Mouse (Mus musculus): ENCODE measurements at regions not wholly inside any gene's neighbourhood (a gene's known extent, or its start where the extent isn't known, plus 50 kb on each side); places are given as distances from the start of the nearest gene placed in this dataset.

GRCm38 (mm10) chr11:44272268-44272667 is 127.6 kb upstream of the Il12b start:
- DNase-seq (ENCODE audit: low spot score) (no peak), ATAC-seq (no peak)
- H3K4me2 ChIP-seq (ENCODE audit: low read depth, low read length) = no peak overlapping the region
- no peak overlapping the region for H3K9ac ChIP-seq (replicated peaks; ENCODE audit: low read length)
- H3K9me3 ChIP-seq (ENCODE audit: low read length) = no peaks in the 10 kb centered on the region
- H3K27ac ChIP-seq = no peak overlapping the region
- no peak overlapping the region for H3K4me3 ChIP-seq (ENCODE audit: low read length)
- H3K27me3 ChIP-seq (ENCODE audit: insufficient read depth, low read length) = no peaks in the 10 kb centered on the region
- H3K4me1 ChIP-seq (ENCODE audit: insufficient read depth, low read length) = no peaks in the 10 kb centered on the region
- TF ChIP-seq CTCF (IDR thresholded peaks at IDR 0.05; ENCODE audit: low read depth) = no peak
- no peaks in the 10 kb centered on the region for H3K36me3 ChIP-seq (ENCODE audit: insufficient read depth, low read length)

GRCm38 (mm10) chr11:44278521-44279208 is 121.2 kb upstream of the Il12b start:
- H3K4me1 ChIP-seq (ENCODE audit: insufficient read depth, low read length) = no peaks in the 10 kb centered on the region
- H3K27ac ChIP-seq = no peak overlapping the region
- 82% methylated on average over 7 of the region's 7 CpGs for WGBS
- H3K36me3 ChIP-seq (ENCODE audit: insufficient read depth, low read length) = no peaks in the 10 kb centered on the region
- H3K4me3 ChIP-seq (ENCODE audit: low read length) = no peak overlapping the region
- no peaks in the 10 kb centered on the region for H3K9me3 ChIP-seq (ENCODE audit: low read length)
- no peak overlapping the region for H3K4me2 ChIP-seq (ENCODE audit: low read depth, low read length)
- no peak for TF ChIP-seq CTCF (IDR thresholded peaks at IDR 0.05; ENCODE audit: low read depth)
- H3K27me3 ChIP-seq (ENCODE audit: insufficient read depth, low read length) = no peaks in the 10 kb centered on the region
- no peak for ATAC-seq
- H3K9ac ChIP-seq (replicated peaks; ENCODE audit: low read length) = no peak overlapping the region
- no peak for DNase-seq (ENCODE audit: low spot score)

GRCm38 (mm10) chr11:44285961-44286360 is 113.9 kb upstream of the Il12b start:
- Histone ChIP-seq H3K4me2 (ENCODE audit: low read depth, low read length) (no peak overlapping the region), H3K27ac (no peak overlapping the region), H3K4me3 (ENCODE audit: low read length) (no peak overlapping the region), H3K36me3 (ENCODE audit: insufficient read depth, low read length) (no peaks in the 10 kb centered on the region), H3K27me3 (ENCODE audit: insufficient read depth, low read length) (no peaks in the 10 kb centered on the region), H3K4me1 (ENCODE audit: insufficient read depth, low read length) (no peaks in the 10 kb centered on the region), H3K9ac (replicated peaks; ENCODE audit: low read length) (no peak overlapping the region), H3K9me3 (ENCODE audit: low read length) (no peaks in the 10 kb centered on the region)
- no peak for TF ChIP-seq CTCF (IDR thresholded peaks at IDR 0.05; ENCODE audit: low read depth)
- WGBS = 72% methylated on average over 2 of the region's 2 CpGs
- DNase-seq (ENCODE audit: low spot score) (no peak), ATAC-seq (no peak)

GRCm38 (mm10) chr11:44288825-44289224 is 111.0 kb upstream of the Il12b start:
- Histone ChIP-seq H3K4me3 (ENCODE audit: low read length) (no peak overlapping the region), H3K4me2 (ENCODE audit: low read depth, low read length) (no peak overlapping the region), H3K27ac (no peak overlapping the region), H3K36me3 (ENCODE audit: insufficient read depth, low read length) (no peaks in the 10 kb centered on the region), H3K9ac (replicated peaks; ENCODE audit: low read length) (no peak overlapping the region), H3K9me3 (ENCODE audit: low read length) (no peaks in the 10 kb centered on the region), H3K4me1 (ENCODE audit: insufficient read depth, low read length) (no peaks in the 10 kb centered on the region), H3K27me3 (ENCODE audit: insufficient read depth, low read length) (no peaks in the 10 kb centered on the region)
- TF ChIP-seq CTCF (IDR thresholded peaks at IDR 0.05; ENCODE audit: low read depth) = no peak
- no peak for DNase-seq (ENCODE audit: low spot score)
- WGBS = 56% methylated on average over 1 of the region's 1 CpGs
- no peak for ATAC-seq

- Histone ChIP-seq H3K9ac (replicated peaks; ENCODE audit: low read length) (no peak overlapping the region), H3K9me3 (ENCODE audit: low read length) (no peaks in the 10 kb centered on the region), H3K4me3 (ENCODE audit: low read length) (no peak overlapping the region), H3K36me3 (ENCODE audit: insufficient read depth, low read length) (no peaks in the 10 kb centered on the region), H3K27ac (no peak overlapping the region), H3K4me1 (ENCODE audit: insufficient read depth, low read length) (no peaks in the 10 kb centered on the region), H3K4me2 (ENCODE audit: low read depth, low read length) (no peak overlapping the region), H3K27me3 (ENCODE audit: insufficient read depth, low read length) (no peaks in the 10 kb centered on the region)
- DNase-seq (ENCODE audit: low spot score) (no peak), ATAC-seq (no peak)
- 87% methylated on average over 8 of the region's 8 CpGs for WGBS
- no peak for TF ChIP-seq CTCF (IDR thresholded peaks at IDR 0.05; ENCODE audit: low read depth)
Measured at GRCm38 (mm10) chr11:44303786-44304185, 96.1 kb upstream of the Il12b start.

GRCm38 (mm10) chr11:44316061-44316460 is 83.8 kb upstream of the Il12b start:
- no peak for TF ChIP-seq CTCF (IDR thresholded peaks at IDR 0.05; ENCODE audit: low read depth)
- Histone ChIP-seq H3K27me3 (ENCODE audit: insufficient read depth, low read length) (no peaks in the 10 kb centered on the region), H3K36me3 (ENCODE audit: insufficient read depth, low read length) (no peaks in the 10 kb centered on the region), H3K9ac (replicated peaks; ENCODE audit: low read length) (no peak overlapping the region), H3K4me3 (ENCODE audit: low read length) (no peak overlapping the region), H3K4me1 (ENCODE audit: insufficient read depth, low read length) (no peaks in the 10 kb centered on the region), H3K9me3 (ENCODE audit: low read length) (no peaks in the 10 kb centered on the region), H3K27ac (no peak overlapping the region), H3K4me2 (ENCODE audit: low read depth, low read length) (no peak overlapping the region)
- 36% methylated on average over 8 of the region's 8 CpGs for WGBS
- no peak for DNase-seq (ENCODE audit: low spot score)
- no peak for ATAC-seq

GRCm38 (mm10) chr11:44319136-44319535 is 80.7 kb upstream of the Il12b start:
- WGBS = 77% methylated on average over 3 of the region's 3 CpGs
- no peak for ATAC-seq
- Histone ChIP-seq H3K9me3 (ENCODE audit: low read length) (no peaks in the 10 kb centered on the region), H3K27ac (no peak overlapping the region), H3K36me3 (ENCODE audit: insufficient read depth, low read length) (no peaks in the 10 kb centered on the region), H3K4me2 (ENCODE audit: low read depth, low read length) (no peak overlapping the region), H3K4me1 (ENCODE audit: insufficient read depth, low read length) (no peaks in the 10 kb centered on the region), H3K27me3 (ENCODE audit: insufficient read depth, low read length) (no peaks in the 10 kb centered on the region), H3K4me3 (ENCODE audit: low read length) (no peak overlapping the region), H3K9ac (replicated peaks; ENCODE audit: low read length) (no peak overlapping the region)
- TF ChIP-seq CTCF (IDR thresholded peaks at IDR 0.05; ENCODE audit: low read depth) = no peak
- no peak for DNase-seq (ENCODE audit: low spot score)

Data from hindbrain, postnatal 0 days (tissue).